Mouse (Mus musculus) heart, adult 2 months (tissue): ENCODE measurements around the gene Nup88.
A peak's percentile ranks its signal among the peaks of the same experiment; 100 is the strongest.

Source experiments
- CTCF ChIP-seq: fragments of 200-600 bp; IDR thresholded peaks from 2 replicates; pipeline ENCODE4 v1.8.1; 2022; ENCODE audit warnings: antibody characterized with exemption, mild to moderate bottlenecking, moderate library complexity
- EP300 ChIP-seq: fragments of 200-500 bp; IDR thresholded peaks from 2 replicates; pipeline ENCODE4 v1.6.1; 2011; ENCODE audit warnings: low read depth, low read length, control low read depth; ENCODE audit not compliant: insufficient read depth
- POLR2A ChIP-seq: fragments of 200-500 bp; IDR thresholded peaks from 2 replicates; pipeline ENCODE4 v1.6.1; 2011; ENCODE audit warnings: mild to moderate bottlenecking, low read depth, low read length, control low read depth; ENCODE audit not compliant: insufficient read depth

DNA sequence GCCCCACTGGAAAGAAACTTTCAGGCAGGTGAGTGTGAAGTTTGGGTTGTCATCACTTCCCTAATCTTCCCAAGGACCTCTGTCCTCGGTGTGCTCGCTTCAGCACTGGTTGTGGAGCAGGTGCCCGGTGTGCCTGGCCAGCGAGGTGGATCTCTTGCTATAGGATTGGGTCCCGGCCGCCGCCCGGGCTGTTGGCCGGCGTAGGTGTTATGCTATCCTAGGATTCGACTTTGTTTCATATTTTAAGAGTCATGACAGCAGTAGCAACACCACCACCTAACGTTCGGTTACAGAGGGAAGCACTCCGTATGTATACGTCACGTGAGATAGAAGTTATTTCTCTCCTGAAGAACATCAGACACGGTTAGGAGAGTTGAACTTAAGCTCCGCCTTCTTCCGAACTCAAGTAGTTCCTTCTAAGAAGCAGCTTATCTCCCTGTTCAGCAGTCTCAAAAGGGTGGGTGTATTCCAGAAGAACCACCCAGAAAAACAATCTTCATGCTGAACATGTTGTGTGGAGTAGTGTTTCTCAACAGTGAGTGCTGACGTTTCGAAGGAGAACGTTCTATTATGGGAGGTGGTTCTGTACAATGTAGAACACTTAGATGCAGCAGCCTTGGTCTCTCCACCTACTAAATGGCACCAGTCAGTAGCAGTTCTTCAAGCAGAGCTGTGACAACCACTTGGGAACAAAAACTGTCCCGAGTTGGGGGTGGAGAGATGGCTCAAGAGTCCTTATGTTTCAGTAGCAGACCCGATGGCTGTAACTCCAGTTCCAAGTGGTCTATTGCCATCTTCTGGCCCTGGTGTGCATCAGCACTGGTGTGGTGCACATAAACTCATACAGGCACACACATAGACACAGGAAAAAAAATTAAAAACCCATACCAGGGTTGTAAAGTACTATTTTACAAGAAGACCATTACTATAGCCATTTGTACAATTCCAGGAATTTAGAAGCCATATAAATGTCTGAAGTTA, 1.1 kb upstream of the Nup88 start:
- 0 out of 2 replicates have a peak, but pooled peaks have one; percentile 1 for TF ChIP-seq CTCF
- no peak for TF ChIP-seq EP300
- no peak for TF ChIP-seq POLR2A
